Mouse (Mus musculus) liver, postnatal 0 days (tissue): Measurements from ENCODE around the gene Pias3. TPM values are rescaled to one million over a fixed set of nuclear protein-coding genes. Genes with fewer than 3 reads are reported as not detected.
A peak's percentile ranks its signal among the peaks of the same experiment; 100 is the strongest.
"Not testable (repeated sequence)": the region's sequence is repeated elsewhere in the genome, so short reads cannot be mapped to it uniquely, and the experiment has no call there.

Experiments
- ATAC-seq: fragments of 200-750 bp; cut with Nextera tagmentation; 2 replicates; pipeline ENCODE4 v1.8.0; 2017; ENCODE audit warnings: mild to moderate bottlenecking, moderate library complexity
- DNase-seq: peaks from one replicate; pipeline ENCODE4 v3.0.0-alpha.2; 2016
- H3K27ac ChIP-seq: fragments of 300-500 bp; sonication (generic); 2 replicates; pipeline ENCODE4 v1.5.1; 2014; ENCODE audit warnings: antibody characterized with exemption, moderate library complexity, mild to moderate bottlenecking, low read depth
- H3K27me3 ChIP-seq: fragments of 300-500 bp; sonication (generic); 2 replicates; pipeline ENCODE4 v1.6.1; 2014; ENCODE audit warnings: low read length, control low read depth, mixed read lengths; ENCODE audit not compliant: insufficient read depth
- H3K36me3 ChIP-seq: fragments of 300-500 bp; sonication (generic); replicated peaks from 2 replicates; pipeline ENCODE4 v1.6.1; 2014; ENCODE audit warnings: mild to moderate bottlenecking, control low read depth, low read length, moderate library complexity, mixed read lengths; ENCODE audit not compliant: insufficient read depth
- H3K4me1 ChIP-seq: fragments of 300-500 bp; sonication (generic); 2 replicates; pipeline ENCODE4 v1.6.1; 2014; ENCODE audit warnings: antibody characterized with exemption, mild to moderate bottlenecking, control low read depth; ENCODE audit not compliant: insufficient read depth
- H3K4me2 ChIP-seq: fragments of 300-500 bp; sonication (generic); 2 replicates; pipeline ENCODE4 v1.6.1; 2014; ENCODE audit warnings: low read depth, mild to moderate bottlenecking, low read length, moderate library complexity, mixed read lengths
- H3K4me3 ChIP-seq: fragments of 300-500 bp; sonication (generic); 2 replicates; pipeline ENCODE4 v1.5.1; 2014; ENCODE audit warnings: low read depth, low read length
- H3K9ac ChIP-seq: fragments of 300-500 bp; sonication (generic); replicated peaks from 2 replicates; pipeline ENCODE4 v1.6.1; 2014; ENCODE audit warnings: mild to moderate bottlenecking, moderate library complexity
- H3K9me3 ChIP-seq: fragments of 300-500 bp; sonication (generic); 2 replicates; pipeline ENCODE4 v1.6.1; 2016; ENCODE audit warnings: mild to moderate bottlenecking, control low read depth, low read length, mixed read lengths
- CTCF ChIP-seq: sonication (generic); IDR thresholded peaks from 2 replicates; pipeline ENCODE4 v1.5.1; 2016; ENCODE audit warnings: antibody characterized with exemption, low read depth
- EP300 ChIP-seq: IDR thresholded peaks from 2 replicates; pipeline ENCODE4 v1.6.1; 2016; ENCODE audit warnings: antibody characterized with exemption, low read depth, mild to moderate bottlenecking
- WGBS: fragments of 180-500 bp; shearing (Covaris S2); extraction: QIAGEN DNeasy Blood & Tissue Kit; methylation state at CpG from one replicate; pipeline ENCODE4 v1.1.7; 2014; ENCODE audit not compliant: insufficient replicate concordance; 5-methylcytosine and 5-hydroxymethylcytosine counted together
- polyA plus RNA-seq: library from polyadenylated mRNA; unstranded; fragments of >200 nt; fragmentation: Nextera tagmentation; extraction: Ambion mirVana; gene quantifications from 2 replicates; pipeline ENCODE4 v1.2.1, GENCODE M21; 2015

Gene Pias3
- polyA plus RNA-seq, 1 experiment from 2014 or later: 4.6 TPM

- WGBS: 82% methylated on average over 1 of the region's 1 CpGs
- Histone ChIP-seq H3K9ac (no peak overlapping the region), H3K4me1 (peaks cover 34% of the 10 kb centered on the region), H3K4me3 (no peak overlapping the region), H3K9me3 (no peaks in the 10 kb centered on the region), H3K36me3 (no peaks in the 10 kb centered on the region), H3K27me3 (no peaks in the 10 kb centered on the region), H3K4me2 (no peak overlapping the region), H3K27ac (no peak overlapping the region)
- ATAC-seq (no peak), DNase-seq (no peak)
- no peak for TF ChIP-seq EP300
- no peak for TF ChIP-seq CTCF
Measured at GRCm38 (mm10) chr3:96733984-96734383, 37.8 kb downstream of the Pias3 start.

- Histone ChIP-seq H3K4me3 (no peak overlapping the region), H3K27me3 (no peaks in the 10 kb centered on the region), H3K4me2 (no peak overlapping the region), H3K9me3 (no peaks in the 10 kb centered on the region), H3K9ac (no peak overlapping the region), H3K27ac (no peak overlapping the region), H3K36me3 (no peaks in the 10 kb centered on the region), H3K4me1 (peaks cover 25% of the 10 kb centered on the region)
- ATAC-seq (no peak), DNase-seq (no peak)
- TF ChIP-seq CTCF (no peak), EP300 (no peak)
- 80% methylated on average over 2 of the region's 2 CpGs for WGBS
Measured at GRCm38 (mm10) chr3:96735200-96735599, 39.0 kb downstream of the Pias3 start.

GRCm38 (mm10) chr3:96737013-96737740 lies 41.0 kb downstream of the Pias3 start:
- 48% methylated on average over 1 of the region's 1 CpGs for WGBS
- ATAC-seq (no peak), DNase-seq (no peak)
- no peak overlapping the region for H3K4me3 ChIP-seq
- no peaks in the 10 kb centered on the region for H3K27me3 ChIP-seq
- TF ChIP-seq EP300: no peak
- TF ChIP-seq CTCF: no peak
- no peaks in the 10 kb centered on the region for H3K9me3 ChIP-seq
- H3K27ac ChIP-seq: no peak overlapping the region
- no peak overlapping the region for H3K4me2 ChIP-seq
- peaks cover 18% of the 10 kb centered on the region for H3K4me1 ChIP-seq
- H3K9ac ChIP-seq: no peak overlapping the region
- H3K36me3 ChIP-seq: no peaks in the 10 kb centered on the region

- Histone ChIP-seq H3K27me3 (no peaks in the 10 kb centered on the region), H3K4me2 (no peak overlapping the region), H3K4me1 (peaks cover 18% of the 10 kb centered on the region), H3K9me3 (no peaks in the 10 kb centered on the region), H3K9ac (no peak overlapping the region), H3K4me3 (no peak overlapping the region), H3K27ac (no peak overlapping the region), H3K36me3 (no peaks in the 10 kb centered on the region)
- no peak for DNase-seq
- TF ChIP-seq CTCF (peak; percentile 34; the same call in 1 of the 2 replicates), EP300 (no peak)
- no peak for ATAC-seq
- WGBS: 81% methylated on average over 1 of the region's 1 CpGs
Measured at GRCm38 (mm10) chr3:96737995-96738394, 41.8 kb downstream of the Pias3 start.

DNA sequence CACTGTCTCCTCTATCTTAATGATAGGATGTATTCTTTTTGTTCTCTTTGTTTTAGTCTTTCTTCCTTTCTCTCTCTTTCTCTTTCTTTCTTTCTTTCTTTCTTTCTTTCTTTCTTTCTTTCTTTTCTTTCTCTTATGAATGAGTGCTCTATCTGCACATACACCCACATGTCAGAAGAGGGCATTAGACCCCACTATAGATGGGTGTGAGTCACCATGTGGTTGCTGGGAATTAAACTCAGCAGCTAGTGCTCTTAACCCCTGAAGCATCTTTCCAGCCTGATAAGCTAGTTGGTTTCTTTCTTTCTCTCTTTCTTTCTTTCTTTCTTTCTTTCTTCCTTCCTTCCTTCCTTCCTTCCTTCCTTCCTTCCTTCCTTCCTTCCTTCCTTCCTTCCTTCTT lies 44.1 kb downstream of the Pias3 start:
- not testable (repeated sequence) for H3K4me3 ChIP-seq, H3K27me3 ChIP-seq, H3K4me2 ChIP-seq, H3K27ac ChIP-seq, DNase-seq, H3K9ac ChIP-seq, ATAC-seq, H3K9me3 ChIP-seq, H3K36me3 ChIP-seq
- peaks cover 11% of the 10 kb centered on the region for H3K4me1 ChIP-seq
- peak; percentile 10; the same call in 1 of the 2 replicates for TF ChIP-seq CTCF

DNA sequence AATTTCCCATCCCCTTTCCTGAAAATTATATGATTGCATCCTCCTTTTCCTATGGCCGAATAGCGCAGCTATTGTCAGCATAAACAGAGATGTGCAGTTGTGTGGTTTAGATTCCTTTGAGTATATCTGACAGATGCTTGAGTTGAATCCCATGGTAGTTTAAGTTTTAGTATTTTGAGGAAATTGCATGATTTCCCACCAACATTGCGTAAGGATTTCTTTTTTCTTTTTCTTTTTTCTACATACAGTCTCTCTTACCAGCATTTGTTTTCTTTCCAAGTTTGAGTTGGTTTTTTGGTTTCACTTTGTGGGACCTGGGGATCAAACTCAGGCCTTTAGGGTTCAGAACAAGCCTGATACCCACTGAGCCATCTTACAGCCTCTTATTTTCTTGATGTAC lies 48.2 kb downstream of the Pias3 start:
- Histone ChIP-seq H3K9ac (no peak overlapping the region), H3K4me2 (no peak overlapping the region), H3K27ac (no peak overlapping the region), H3K9me3 (no peaks in the 10 kb centered on the region), H3K27me3 (no peaks in the 10 kb centered on the region), H3K4me3 (no peak overlapping the region), H3K36me3 (no peaks in the 10 kb centered on the region), H3K4me1 (peaks cover 3% of the 10 kb centered on the region; the same call in 1 of the 2 replicates)
- no peak for DNase-seq
- TF ChIP-seq CTCF (no peak), EP300 (no peak)
- 77% methylated on average over 3 of the region's 3 CpGs for WGBS
- no peak for ATAC-seq
